Mouse (Mus musculus) liver, embryonic 16.5 days (tissue): Measurements from ENCODE around the gene Adgrv1. TPM values are rescaled to one million over a fixed set of nuclear protein-coding genes. Genes with fewer than 3 reads are reported as not detected.

Experiments used
- ATAC-seq: fragments of 200-750 bp; cut with Nextera tagmentation; 2 replicates; pipeline ENCODE4 v1.8.0; 2017; ENCODE audit warnings: low read depth, mild to moderate bottlenecking, moderate number of reproducible peaks, moderate library complexity
- H3K27ac ChIP-seq: fragments of 300-500 bp; sonication (generic); 2 replicates; pipeline ENCODE4 v1.5.1; 2014; ENCODE audit warnings: mild to moderate bottlenecking, low read length
- H3K27me3 ChIP-seq: fragments of 300-500 bp; sonication (generic); 2 replicates; pipeline ENCODE4 v1.6.1; 2014; ENCODE audit warnings: low read depth, low read length, mixed read lengths; ENCODE audit not compliant: control insufficient read depth, insufficient read depth
- H3K36me3 ChIP-seq: fragments of 300-500 bp; sonication (generic); 2 replicates; pipeline ENCODE4 v1.6.1; 2014; ENCODE audit warnings: mild to moderate bottlenecking; ENCODE audit not compliant: control insufficient read depth, insufficient read depth
- H3K4me1 ChIP-seq: fragments of 300-500 bp; sonication (generic); 2 replicates; pipeline ENCODE4 v1.6.1; 2014; ENCODE audit warnings: low read depth, low read length, mixed read lengths; ENCODE audit not compliant: control insufficient read depth
- H3K4me2 ChIP-seq: fragments of 300-500 bp; sonication (generic); 2 replicates; pipeline ENCODE4 v1.6.1; 2014; ENCODE audit warnings: low read depth, low read length, mixed read lengths
- H3K4me3 ChIP-seq: fragments of 300-500 bp; sonication (generic); 2 replicates; pipeline ENCODE4 v1.5.1; 2014; ENCODE audit warnings: low read depth, mild to moderate bottlenecking, low read length
- H3K9ac ChIP-seq: fragments of 300-500 bp; sonication (generic); 2 replicates; pipeline ENCODE4 v1.6.1; 2014; ENCODE audit warnings: low read depth, low read length
- H3K9me3 ChIP-seq: fragments of 300-500 bp; sonication (generic); replicated peaks from 2 replicates; pipeline ENCODE4 v1.6.1; 2016; ENCODE audit warnings: low read length; ENCODE audit not compliant: control insufficient read depth
- WGBS: fragments of 180-500 bp; shearing (Covaris S2); extraction: QIAGEN DNeasy Blood & Tissue Kit; methylation state at CpG from one replicate; pipeline ENCODE4 v1.1.7; 2014; ENCODE audit not compliant: insufficient replicate concordance; 5-methylcytosine and 5-hydroxymethylcytosine counted together
- polyA plus RNA-seq: library from polyadenylated mRNA; unstranded; fragments of >200 nt; fragmentation: Nextera tagmentation; extraction: Ambion mirVana; gene quantifications from 2 replicates; pipeline ENCODE4 v1.2.1, GENCODE M21; 2015

The Adgrv1 gene
- polyA plus RNA-seq, 1 experiment from 2014 or later: 0.17 TPM

GRCm38 (mm10) chr13:81125846-81126245 is 507.1 kb downstream of the Adgrv1 start:
- Histone ChIP-seq H3K27ac (no peak overlapping the region), H3K4me1 (no peaks in the 10 kb centered on the region; the same call in 1 of the 2 replicates), H3K9ac (no peak overlapping the region), H3K27me3 (no peaks in the 10 kb centered on the region), H3K4me2 (no peak overlapping the region), H3K4me3 (no peak overlapping the region), H3K9me3 (no peaks in the 10 kb centered on the region), H3K36me3 (no peaks in the 10 kb centered on the region)
- 67% methylated on average over 4 of the region's 4 CpGs for WGBS
- no peak for ATAC-seq

- 56% methylated on average over 2 of the region's 2 CpGs for WGBS
- Histone ChIP-seq H3K27me3 (no peaks in the 10 kb centered on the region), H3K4me1 (no peaks in the 10 kb centered on the region), H3K9ac (no peak overlapping the region), H3K4me2 (no peak overlapping the region), H3K9me3 (no peaks in the 10 kb centered on the region), H3K27ac (no peak overlapping the region), H3K4me3 (no peak overlapping the region), H3K36me3 (no peaks in the 10 kb centered on the region)
- ATAC-seq: no peak
Measured at GRCm38 (mm10) chr13:81122238-81122637, 510.7 kb downstream of the Adgrv1 start.

- Histone ChIP-seq H3K36me3 (no peaks in the 10 kb centered on the region), H3K9ac (no peak overlapping the region), H3K4me3 (no peak overlapping the region), H3K4me2 (no peak overlapping the region), H3K4me1 (no peaks in the 10 kb centered on the region), H3K27ac (no peak overlapping the region), H3K9me3 (no peaks in the 10 kb centered on the region), H3K27me3 (no peaks in the 10 kb centered on the region)
- 66% methylated on average over 4 of the region's 4 CpGs for WGBS
- no peak for ATAC-seq
Measured at GRCm38 (mm10) chr13:81110479-81110878, 522.5 kb downstream of the Adgrv1 start.

- Histone ChIP-seq H3K9me3 (no peaks in the 10 kb centered on the region), H3K36me3 (no peaks in the 10 kb centered on the region), H3K27me3 (no peaks in the 10 kb centered on the region), H3K4me3 (no peak overlapping the region), H3K27ac (no peak overlapping the region), H3K4me1 (no peaks in the 10 kb centered on the region), H3K4me2 (no peak overlapping the region), H3K9ac (no peak overlapping the region)
- no peak for ATAC-seq
- WGBS: 42% methylated on average over 6 of the region's 6 CpGs
Measured at GRCm38 (mm10) chr13:81109676-81110075, 523.3 kb downstream of the Adgrv1 start.

- no peak overlapping the region for H3K27ac ChIP-seq
- H3K4me1 ChIP-seq: no peaks in the 10 kb centered on the region
- no peak for ATAC-seq
Measured at GRCm38 (mm10) chr13:81108526-81109302, 524.2 kb downstream of the Adgrv1 start.

GRCm38 (mm10) chr13:81107436-81107835 is 525.5 kb downstream of the Adgrv1 start:
- ATAC-seq: no peak
- H3K36me3 ChIP-seq: no peaks in the 10 kb centered on the region

More at GRCm38 (mm10) chr13:81108526-81109302, 524.2 kb downstream of the Adgrv1 start:
- Histone ChIP-seq H3K4me3 (no peak overlapping the region), H3K9me3 (no peaks in the 10 kb centered on the region), H3K36me3 (no peaks in the 10 kb centered on the region), H3K27me3 (no peaks in the 10 kb centered on the region), H3K4me2 (no peak overlapping the region), H3K9ac (no peak overlapping the region)
- WGBS: 29% methylated on average over 8 of the region's 8 CpGs

GRCm38 (mm10) chr13:81103794-81104193 is 529.2 kb downstream of the Adgrv1 start:
- H3K27me3 ChIP-seq: no peaks in the 10 kb centered on the region
- H3K9ac ChIP-seq: no peak overlapping the region
- H3K4me2 ChIP-seq: no peak overlapping the region
- H3K36me3 ChIP-seq: no peaks in the 10 kb centered on the region
- no peaks in the 10 kb centered on the region for H3K4me1 ChIP-seq
- no peak overlapping the region for H3K27ac ChIP-seq
- no peak overlapping the region for H3K4me3 ChIP-seq
- 43% methylated on average over 4 of the region's 4 CpGs for WGBS
- no peak for ATAC-seq
- H3K9me3 ChIP-seq: no peaks in the 10 kb centered on the region

More at GRCm38 (mm10) chr13:81107436-81107835, 525.5 kb downstream of the Adgrv1 start:
- Histone ChIP-seq H3K9me3 (no peaks in the 10 kb centered on the region), H3K27ac (no peak overlapping the region), H3K4me3 (no peak overlapping the region), H3K27me3 (no peaks in the 10 kb centered on the region), H3K4me2 (no peak overlapping the region), H3K4me1 (no peaks in the 10 kb centered on the region), H3K9ac (no peak overlapping the region)
- WGBS: 46% methylated on average over 5 of the region's 5 CpGs

GRCm38 (mm10) chr13:81096424-81096823 is 536.5 kb downstream of the Adgrv1 start:
- Histone ChIP-seq H3K27ac (no peak overlapping the region), H3K4me3 (no peak overlapping the region), H3K27me3 (no peaks in the 10 kb centered on the region), H3K9me3 (no peaks in the 10 kb centered on the region), H3K9ac (no peak overlapping the region), H3K36me3 (no peaks in the 10 kb centered on the region), H3K4me2 (no peak overlapping the region), H3K4me1 (no peaks in the 10 kb centered on the region)
- ATAC-seq: no peak
- WGBS: 67% methylated on average over 2 of the region's 2 CpGs

GRCm38 (mm10) chr13:81094513-81094912 is 538.4 kb downstream of the Adgrv1 start:
- H3K4me2 ChIP-seq: no peak overlapping the region
- no peaks in the 10 kb centered on the region for H3K4me1 ChIP-seq
- no peak overlapping the region for H3K27ac ChIP-seq
- H3K36me3 ChIP-seq: no peaks in the 10 kb centered on the region
- no peak overlapping the region for H3K4me3 ChIP-seq
- no peaks in the 10 kb centered on the region for H3K27me3 ChIP-seq
- no peak overlapping the region for H3K9ac ChIP-seq
- no peaks in the 10 kb centered on the region for H3K9me3 ChIP-seq
- ATAC-seq: no peak
- WGBS: 66% methylated on average over 6 of the region's 6 CpGs
